Mouse (Mus musculus): ENCODE measurements around the gene Wdr18. TPM values are rescaled to one million over a fixed set of nuclear protein-coding genes. Genes with fewer than 3 reads are reported as not detected.

The Wdr18 gene
- polyA plus RNA-seq, 1 experiment from 2014 or later, result 101 TPM

DNA sequence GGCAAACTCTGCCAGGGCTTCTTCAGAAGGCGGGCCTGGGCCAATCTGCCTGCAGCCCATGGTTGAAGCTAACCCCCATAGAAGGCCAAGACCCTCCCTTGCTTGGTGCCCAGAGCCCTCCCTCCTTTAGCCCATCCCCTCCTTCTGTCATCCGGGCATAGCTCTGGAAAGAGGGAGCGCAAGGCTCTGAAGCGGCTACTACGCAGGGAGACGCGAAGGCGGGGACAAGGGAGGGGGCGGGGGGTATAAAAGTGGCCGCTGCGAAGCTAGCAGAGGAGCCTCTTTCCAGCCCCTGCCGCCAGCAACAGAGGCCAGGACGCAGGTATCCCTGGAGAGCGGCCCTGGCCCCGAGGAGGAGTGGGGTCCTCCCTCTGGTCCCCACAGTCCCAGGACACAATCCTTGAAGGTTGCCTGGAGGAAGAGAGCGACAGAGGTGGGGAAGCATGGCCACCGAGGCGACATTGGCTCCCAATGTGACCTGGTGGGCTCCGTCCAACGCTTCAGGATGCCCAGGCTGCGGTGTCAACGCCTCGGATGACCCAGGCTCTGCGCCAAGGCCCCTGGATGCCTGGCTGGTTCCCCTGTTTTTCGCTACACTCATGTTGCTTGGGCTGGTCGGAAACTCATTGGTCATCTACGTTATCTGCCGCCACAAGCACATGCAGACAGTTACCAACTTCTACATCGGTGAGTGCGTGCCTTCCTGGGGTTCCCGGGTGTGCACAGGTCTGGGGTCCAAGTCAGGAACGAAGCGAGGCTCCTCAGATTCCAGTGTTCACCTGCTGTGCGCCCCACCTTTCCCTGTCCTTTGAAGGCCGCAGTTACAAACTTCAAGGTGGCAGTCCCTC, 41.5 kb upstream of the Wdr18 start:
- peak overlapping the region; percentile 45; the same call in 1 of the 2 replicates for H3K9ac ChIP-seq (replicated peaks; ENCODE audit: low read length)
- peaks cover 54% of the 10 kb centered on the region for H3K4me1 ChIP-seq (ENCODE audit: insufficient read depth, low read length)
- peaks cover under 1% of the 10 kb centered on the region; the same call in 1 of the 2 replicates for H3K36me3 ChIP-seq (ENCODE audit: insufficient read depth, low read length)
- peak overlapping the region; percentile 22 for H3K4me3 ChIP-seq (ENCODE audit: low read length)
- H3K27me3 ChIP-seq (ENCODE audit: insufficient read depth, low read length), result peaks cover 62% of the 10 kb centered on the region
- 6% methylated on average over 34 of the region's 35 CpGs for WGBS
- H3K9me3 ChIP-seq (ENCODE audit: low read length), result no peaks in the 10 kb centered on the region
- no peak for ATAC-seq (ENCODE audit: low FRiP score, low TSS enrichment)
- no peak overlapping the region for H3K27ac ChIP-seq (ENCODE audit: low read length)
- peak overlapping the region; percentile 41 for H3K4me2 ChIP-seq (replicated peaks; ENCODE audit: low read depth, low read length)

DNA sequence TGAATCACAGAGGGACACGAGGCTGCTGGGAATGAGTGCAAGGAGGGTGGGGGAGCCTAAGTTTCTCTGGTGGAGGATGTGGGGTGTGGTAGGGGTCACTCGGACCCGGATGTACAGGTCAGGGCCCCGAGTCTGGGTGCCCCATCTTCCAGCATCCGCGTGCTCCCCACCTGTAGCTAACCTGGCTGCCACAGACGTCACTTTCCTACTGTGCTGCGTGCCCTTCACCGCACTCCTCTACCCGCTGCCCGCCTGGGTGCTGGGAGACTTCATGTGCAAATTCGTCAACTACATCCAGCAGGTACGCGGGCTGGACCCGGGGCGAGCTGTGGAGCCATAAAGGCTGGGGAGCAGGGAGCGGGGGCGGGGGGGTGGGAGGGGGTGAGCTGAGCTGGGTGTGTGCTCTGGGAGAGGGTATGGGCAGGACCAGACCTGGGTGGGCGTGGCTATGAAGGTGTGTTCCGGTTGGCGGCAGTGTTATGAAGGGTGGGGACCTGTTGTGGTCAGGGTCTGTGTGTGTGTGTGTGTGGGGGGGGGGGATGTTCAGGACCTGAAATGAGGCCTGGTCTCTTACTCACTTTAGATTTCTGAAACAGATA, 40.6 kb upstream of the Wdr18 start:
- peak overlapping the region; percentile 41 for H3K4me2 ChIP-seq (replicated peaks; ENCODE audit: low read depth, low read length)
- H3K36me3 ChIP-seq (ENCODE audit: insufficient read depth, low read length), result no peaks in the 10 kb centered on the region
- H3K27ac ChIP-seq (ENCODE audit: low read length), result no peak overlapping the region
- no peak for ATAC-seq (ENCODE audit: low FRiP score, low TSS enrichment)
- 8% methylated on average over 21 of the region's 21 CpGs for WGBS
- H3K27me3 ChIP-seq (ENCODE audit: insufficient read depth, low read length), result peaks cover 62% of the 10 kb centered on the region
- H3K9ac ChIP-seq (replicated peaks; ENCODE audit: low read length), result peak overlapping the region; percentile 43
- peaks cover 52% of the 10 kb centered on the region for H3K4me1 ChIP-seq (ENCODE audit: insufficient read depth, low read length)
- H3K4me3 ChIP-seq (ENCODE audit: low read length), result peak overlapping the region; percentile 22
- no peaks in the 10 kb centered on the region for H3K9me3 ChIP-seq (ENCODE audit: low read length)

DNA sequence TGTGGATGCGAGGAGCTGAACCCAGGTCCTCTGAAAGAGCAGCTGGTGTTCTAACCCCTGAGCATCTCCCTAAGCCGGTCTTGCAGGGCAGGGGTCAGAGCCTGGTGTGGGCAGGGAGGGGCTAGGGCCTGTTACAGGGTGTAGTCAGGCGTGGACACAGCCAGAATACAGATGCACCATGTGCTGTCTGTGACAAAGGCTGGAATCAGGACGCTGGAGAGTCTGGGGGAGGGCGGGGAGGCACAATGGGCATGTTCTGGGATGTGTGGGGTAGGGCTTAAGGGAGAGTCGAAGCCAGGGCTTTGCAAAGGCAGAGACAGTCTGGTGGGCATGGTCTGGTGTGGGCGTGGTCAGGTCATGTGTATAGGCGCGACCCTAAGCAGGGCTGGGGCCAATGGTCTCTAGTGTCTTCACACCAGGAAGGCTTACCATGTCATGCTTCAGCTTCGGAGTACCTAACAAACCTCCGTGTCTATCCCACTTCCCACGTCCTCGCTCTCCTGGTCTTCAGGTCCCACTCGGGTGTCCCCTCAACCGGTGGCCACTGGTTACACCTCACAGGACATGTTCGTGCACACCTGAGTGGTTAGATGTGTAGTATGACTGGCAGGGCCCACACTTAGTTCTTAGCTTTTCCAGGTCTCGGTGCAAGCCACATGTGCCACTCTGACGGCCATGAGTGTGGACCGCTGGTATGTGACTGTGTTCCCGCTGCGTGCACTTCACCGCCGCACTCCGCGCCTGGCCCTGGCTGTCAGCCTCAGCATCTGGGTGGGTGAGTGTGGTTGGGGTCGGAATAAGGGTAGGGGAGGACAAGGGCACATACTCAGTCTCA, 39.7 kb upstream of the Wdr18 start:
- Histone ChIP-seq H3K36me3 (ENCODE audit: insufficient read depth, low read length) (no peaks in the 10 kb centered on the region), H3K9ac (replicated peaks; ENCODE audit: low read length) (no peak overlapping the region; the same call in 1 of the 2 replicates), H3K4me3 (ENCODE audit: low read length) (peak overlapping the region; percentile 39), H3K4me1 (ENCODE audit: insufficient read depth, low read length) (peaks cover 47% of the 10 kb centered on the region), H3K27ac (ENCODE audit: low read length) (no peak overlapping the region), H3K27me3 (ENCODE audit: insufficient read depth, low read length) (peaks cover 62% of the 10 kb centered on the region), H3K9me3 (ENCODE audit: low read length) (no peaks in the 10 kb centered on the region), H3K4me2 (replicated peaks; ENCODE audit: low read depth, low read length) (peak overlapping the region; percentile 50)
- WGBS, result 19% methylated on average over 26 of the region's 26 CpGs
- no peak for ATAC-seq (ENCODE audit: low FRiP score, low TSS enrichment)

DNA sequence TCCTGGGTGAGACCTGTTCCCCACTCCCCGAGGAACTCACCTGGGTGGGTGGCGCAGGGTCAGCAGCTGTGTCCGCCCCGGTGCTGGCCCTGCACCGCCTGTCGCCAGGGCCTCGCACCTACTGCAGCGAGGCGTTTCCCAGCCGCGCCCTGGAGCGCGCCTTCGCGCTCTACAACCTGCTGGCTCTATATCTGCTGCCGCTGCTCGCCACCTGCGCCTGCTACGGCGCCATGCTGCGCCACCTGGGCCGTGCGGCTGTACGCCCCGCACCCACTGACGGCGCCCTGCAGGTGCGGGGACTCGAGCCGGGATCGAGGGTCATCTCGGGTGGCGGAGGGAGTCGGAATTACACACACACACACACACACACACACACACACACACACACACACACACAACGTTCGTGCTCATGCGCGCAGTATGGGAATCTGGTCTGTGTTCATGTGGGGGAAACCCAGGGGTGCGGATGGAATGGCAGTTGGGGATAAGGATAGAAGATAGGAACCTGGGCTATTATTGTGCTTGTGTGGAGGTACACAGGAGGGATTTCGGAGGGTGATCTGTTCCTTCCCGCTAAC, 38.9 kb upstream of the Wdr18 start, which contains the start of gene R3hdm4:
Gene R3hdm4 (minus strand): TSS at position 251 of the 578 bp plus-strand sequence.
- no peak for ATAC-seq (ENCODE audit: low FRiP score, low TSS enrichment)
- Histone ChIP-seq H3K27ac (ENCODE audit: low read length) (no peak within 1 kb of the TSS), H3K27me3 (ENCODE audit: insufficient read depth, low read length) (peaks cover 62% of the 10 kb centered on the region), H3K9ac (replicated peaks; ENCODE audit: low read length) (peak within 1 kb of the TSS; percentile 45), H3K36me3 (ENCODE audit: insufficient read depth, low read length) (no peaks in the 10 kb centered on the region), H3K4me2 (replicated peaks; ENCODE audit: low read depth, low read length) (peak within 1 kb of the TSS; percentile 50), H3K9me3 (ENCODE audit: low read length) (no peaks in the 10 kb centered on the region), H3K4me3 (ENCODE audit: low read length) (peak within 1 kb of the TSS; percentile 39), H3K4me1 (ENCODE audit: insufficient read depth, low read length) (peaks cover 46% of the 10 kb centered on the region)
- WGBS, result 4% methylated on average over 36 of the region's 41 CpGs

DNA sequence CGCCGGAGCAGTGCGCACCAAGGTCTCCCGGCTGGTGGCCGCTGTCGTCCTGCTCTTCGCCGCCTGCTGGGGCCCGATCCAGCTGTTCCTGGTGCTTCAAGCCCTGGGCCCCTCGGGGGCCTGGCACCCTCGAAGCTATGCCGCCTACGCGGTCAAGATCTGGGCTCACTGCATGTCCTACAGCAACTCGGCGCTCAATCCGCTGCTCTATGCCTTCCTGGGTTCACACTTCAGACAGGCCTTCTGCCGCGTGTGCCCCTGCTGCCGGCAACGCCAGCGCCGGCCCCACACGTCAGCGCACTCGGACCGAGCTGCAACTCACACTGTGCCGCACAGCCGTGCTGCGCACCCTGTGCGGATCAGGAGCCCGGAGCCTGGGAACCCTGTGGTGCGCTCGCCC, 38.4 kb upstream of the Wdr18 start:
- Histone ChIP-seq H3K9ac (replicated peaks; ENCODE audit: low read length) (peak overlapping the region; percentile 45), H3K4me3 (ENCODE audit: low read length) (peak overlapping the region; percentile 39), H3K4me1 (ENCODE audit: insufficient read depth, low read length) (peaks cover 48% of the 10 kb centered on the region), H3K4me2 (replicated peaks; ENCODE audit: low read depth, low read length) (peak overlapping the region; percentile 50), H3K27me3 (ENCODE audit: insufficient read depth, low read length) (peaks cover 62% of the 10 kb centered on the region), H3K36me3 (ENCODE audit: insufficient read depth, low read length) (no peaks in the 10 kb centered on the region), H3K9me3 (ENCODE audit: low read length) (no peaks in the 10 kb centered on the region), H3K27ac (ENCODE audit: low read length) (no peak overlapping the region)
- ATAC-seq (ENCODE audit: low FRiP score, low TSS enrichment), result no peak
- WGBS, result 1% methylated on average over 34 of the region's 34 CpGs

DNA sequence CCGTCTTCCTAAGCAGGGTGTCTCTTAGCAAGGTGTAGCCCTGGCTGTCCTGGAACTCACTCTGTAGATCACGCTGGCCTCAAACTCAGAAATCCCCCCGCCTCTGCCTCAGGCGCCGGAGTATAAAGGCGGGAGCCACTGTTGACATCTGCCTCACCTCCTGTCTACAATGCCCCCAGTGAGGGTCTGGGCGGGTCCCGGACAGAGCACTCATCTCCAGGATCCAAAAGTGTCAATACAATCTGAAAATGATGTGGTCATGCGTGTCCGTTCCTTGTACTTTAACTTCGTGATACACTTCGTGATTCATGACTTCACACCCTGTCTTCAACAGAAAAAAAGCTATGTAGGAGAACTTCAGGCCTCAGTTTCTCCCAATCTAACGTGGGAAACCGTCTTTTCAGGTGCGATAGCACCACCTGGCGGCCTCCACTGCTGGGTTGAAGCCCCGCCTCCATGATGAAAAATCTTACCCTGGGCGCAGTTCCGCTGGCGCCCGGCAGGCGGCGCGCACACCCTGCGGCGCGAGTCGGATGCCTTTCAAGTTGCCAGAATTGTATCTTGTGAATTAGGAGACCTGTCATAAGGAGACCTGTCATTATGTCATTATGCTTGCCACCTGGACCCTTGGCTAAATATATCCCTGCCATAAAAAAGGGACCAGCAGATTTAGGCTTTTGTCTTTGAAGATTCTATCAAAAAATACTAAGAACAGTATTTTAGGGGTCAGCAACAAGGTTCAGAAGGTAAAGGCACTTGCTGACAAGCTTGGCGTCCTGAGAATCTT, 34.8 kb upstream of the Wdr18 start:
- no peak for ATAC-seq (ENCODE audit: low FRiP score, low TSS enrichment)
- Histone ChIP-seq H3K4me3 (ENCODE audit: low read length) (no peak overlapping the region), H3K4me2 (replicated peaks; ENCODE audit: low read depth, low read length) (peak overlapping the region; percentile 95; the same call in 1 of the 2 replicates), H3K9me3 (ENCODE audit: low read length) (no peaks in the 10 kb centered on the region), H3K27ac (ENCODE audit: low read length) (no peak overlapping the region), H3K36me3 (ENCODE audit: insufficient read depth, low read length) (no peaks in the 10 kb centered on the region), H3K9ac (replicated peaks; ENCODE audit: low read length) (no peak overlapping the region), H3K4me1 (ENCODE audit: insufficient read depth, low read length) (peaks cover 46% of the 10 kb centered on the region), H3K27me3 (ENCODE audit: insufficient read depth, low read length) (peaks cover 33% of the 10 kb centered on the region)
- WGBS, result 11% methylated on average over 29 of the region's 29 CpGs

DNA sequence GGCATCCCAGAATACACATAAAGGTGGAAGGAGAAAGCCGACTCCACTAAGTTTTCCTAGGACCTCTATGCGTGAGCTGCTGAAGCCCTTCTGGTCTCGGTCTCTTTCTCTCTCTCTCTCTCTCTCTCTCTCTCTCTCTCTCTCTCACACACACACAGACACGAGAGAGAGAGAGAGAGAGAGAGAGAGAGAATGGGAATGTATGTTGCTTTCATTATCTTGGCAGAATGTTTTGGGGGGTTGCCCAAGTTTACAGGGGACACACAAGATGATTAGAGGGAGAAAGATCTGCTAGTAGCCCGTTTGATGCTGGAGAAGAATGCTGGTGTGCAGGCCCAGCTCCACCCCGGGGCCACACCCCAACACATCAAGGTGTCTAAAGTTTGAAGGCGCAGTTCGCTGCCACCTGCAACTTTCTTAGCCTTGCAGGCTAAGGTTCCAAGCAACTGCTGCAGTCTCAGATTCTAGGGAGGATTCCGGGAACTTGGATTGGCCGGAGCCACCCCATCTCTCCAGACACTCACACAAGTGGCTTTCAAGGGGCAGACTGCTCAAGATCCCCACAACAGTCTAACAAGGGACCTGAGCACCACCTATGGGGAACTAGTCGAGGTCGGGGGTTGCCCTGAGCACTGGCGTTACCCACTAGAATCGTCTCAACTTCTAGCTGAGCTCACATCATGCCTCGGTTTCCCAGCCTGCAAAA, 34.0 kb upstream of the Wdr18 start:
- peak overlapping the region; percentile 99 for H3K4me3 ChIP-seq (ENCODE audit: low read length)
- peaks cover 25% of the 10 kb centered on the region for H3K27me3 ChIP-seq (ENCODE audit: insufficient read depth, low read length)
- peaks cover 4% of the 10 kb centered on the region for H3K36me3 ChIP-seq (ENCODE audit: insufficient read depth, low read length)
- H3K9ac ChIP-seq (replicated peaks; ENCODE audit: low read length), result peak overlapping the region; percentile 94
- peak; percentile 8; the same call in 1 of the 2 replicates for ATAC-seq (ENCODE audit: low FRiP score, low TSS enrichment)
- H3K4me2 ChIP-seq (replicated peaks; ENCODE audit: low read depth, low read length), result peak overlapping the region; percentile 95
- H3K9me3 ChIP-seq (ENCODE audit: low read length), result no peaks in the 10 kb centered on the region
- peaks cover 44% of the 10 kb centered on the region for H3K4me1 ChIP-seq (ENCODE audit: insufficient read depth, low read length)
- peak overlapping the region; percentile 82 for H3K27ac ChIP-seq (ENCODE audit: low read length)
- 10% methylated on average over 14 of the region's 15 CpGs for WGBS

DNA sequence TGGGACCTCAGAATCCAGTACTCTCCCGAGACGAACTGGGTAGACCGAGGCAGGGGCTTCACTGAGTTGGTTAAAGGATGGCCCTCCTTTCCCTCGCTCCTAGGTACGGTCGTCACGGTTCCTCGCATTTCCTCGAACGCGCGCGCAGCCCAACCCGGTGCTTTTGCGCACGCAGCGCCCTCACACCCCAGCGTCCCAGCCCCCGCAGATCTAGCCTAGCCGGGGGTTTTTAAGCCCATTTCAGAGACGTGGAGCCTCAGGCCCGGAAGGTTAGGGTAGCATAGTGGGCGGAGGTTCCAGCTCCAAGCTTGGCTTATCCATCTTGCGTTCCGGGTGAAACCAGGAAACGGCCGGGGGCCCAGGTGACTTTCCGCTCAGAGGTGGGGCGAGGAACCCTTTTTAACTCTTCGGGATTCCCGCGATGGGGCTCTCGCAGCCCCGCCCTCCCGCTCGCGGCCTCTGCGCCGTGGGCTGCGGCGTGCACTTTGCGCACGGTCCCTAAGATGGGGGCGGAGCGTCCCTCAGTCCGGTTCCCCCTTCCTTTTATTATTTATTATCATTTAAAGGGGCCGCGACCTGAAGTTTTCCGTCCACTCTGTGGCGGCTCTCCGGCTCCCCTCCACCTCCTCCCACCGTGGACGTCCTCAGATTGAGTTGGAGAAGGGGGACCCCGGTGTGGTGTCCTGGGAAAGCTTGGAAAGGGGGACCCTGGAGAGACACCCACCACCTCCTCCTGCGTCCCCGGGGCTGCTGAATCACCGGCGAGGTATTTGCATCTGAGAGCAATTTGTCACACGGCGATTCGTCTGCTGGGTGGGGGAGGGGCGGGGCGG, 33.2 kb upstream of the Wdr18 start, which contains the start of gene Arid3a:
Gene Arid3a (plus strand): TSS at position 553 of the 833 bp plus-strand sequence.
- peaks cover 45% of the 10 kb centered on the region for H3K4me1 ChIP-seq (ENCODE audit: insufficient read depth, low read length)
- peak; percentile 62 for ATAC-seq (ENCODE audit: low FRiP score, low TSS enrichment)
- H3K4me2 ChIP-seq (replicated peaks; ENCODE audit: low read depth, low read length), result peak within 1 kb of the TSS; percentile 95
- peak within 1 kb of the TSS; percentile 99 for H3K4me3 ChIP-seq (ENCODE audit: low read length)
- no peaks in the 10 kb centered on the region for H3K9me3 ChIP-seq (ENCODE audit: low read length)
- WGBS, result under 1% methylated on average over 63 of the region's 63 CpGs
- H3K9ac ChIP-seq (replicated peaks; ENCODE audit: low read length), result peak within 1 kb of the TSS; percentile 94
- peaks cover 18% of the 10 kb centered on the region for H3K27me3 ChIP-seq (ENCODE audit: insufficient read depth, low read length)
- H3K27ac ChIP-seq (ENCODE audit: low read length), result peak within 1 kb of the TSS; percentile 98
- H3K36me3 ChIP-seq (ENCODE audit: insufficient read depth, low read length), result peaks cover 11% of the 10 kb centered on the region
